Mouse (Mus musculus) frontal cortex, postnatal 14 days (tissue): Measurements from ENCODE around the gene Tmtc2.

Experiments used
- DNase-seq, 2 experiments: peaks; one replicate each; pipeline ENCODE4 v3.0.0; 2022; ENCODE audit warnings: low spot score in 2 of 2

Tmtc2 gene

GRCm38 (mm10) chr10:105416601-105417000 is 157.7 kb downstream of the Tmtc2 start:
- DNase-seq: no peak

DNA sequence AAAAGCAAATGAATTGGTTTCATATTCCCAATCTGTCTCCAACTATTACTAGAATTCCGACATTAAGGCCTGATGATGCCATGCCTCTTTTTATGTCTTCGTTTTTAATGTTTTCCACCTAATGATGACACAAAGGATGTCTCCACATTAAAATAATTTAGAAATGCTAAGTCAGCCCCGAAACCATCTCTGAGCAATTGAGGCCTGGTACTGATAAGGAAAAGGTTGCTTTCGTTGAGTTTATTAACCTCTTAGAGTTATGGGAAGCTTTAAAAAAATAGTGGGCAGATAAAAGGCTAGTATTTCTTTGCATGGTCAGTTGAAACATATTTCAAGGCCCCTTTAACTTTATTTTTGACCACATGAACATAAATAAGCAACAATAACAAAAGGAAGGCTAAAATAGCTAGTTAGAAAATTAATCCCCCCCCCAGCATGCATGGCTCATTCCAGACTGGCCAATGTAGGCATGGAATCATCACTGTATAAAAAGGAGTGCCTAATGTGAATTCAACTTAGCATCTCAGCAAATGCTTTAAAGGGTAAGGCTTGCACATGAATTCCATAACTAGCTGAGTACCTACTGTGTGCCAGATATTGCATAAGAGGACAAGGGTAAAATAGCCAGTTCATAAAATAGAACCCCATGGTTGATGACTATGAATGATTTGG is 168.3 kb downstream of the Tmtc2 start:
- no peak for DNase-seq

DNA sequence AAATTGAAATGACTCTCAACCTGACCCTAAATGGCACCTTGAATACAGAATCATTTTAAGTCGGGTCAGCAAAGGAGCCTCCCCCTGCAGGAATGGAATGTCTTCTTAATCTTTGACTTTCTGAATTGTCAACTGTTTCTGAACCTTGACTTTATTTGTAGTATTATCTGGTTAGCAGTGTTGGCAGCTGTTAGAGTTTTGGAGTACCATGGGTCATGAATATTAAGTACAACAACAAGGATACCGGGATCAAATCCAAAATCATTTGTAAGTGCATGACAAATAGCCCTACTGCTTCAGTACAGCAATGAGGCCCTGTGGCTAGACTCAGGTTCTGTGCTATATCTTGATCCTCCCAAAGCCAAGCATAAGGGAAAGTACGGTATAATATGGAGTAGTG is 170.3 kb downstream of the Tmtc2 start:
- no peak for DNase-seq

DNA sequence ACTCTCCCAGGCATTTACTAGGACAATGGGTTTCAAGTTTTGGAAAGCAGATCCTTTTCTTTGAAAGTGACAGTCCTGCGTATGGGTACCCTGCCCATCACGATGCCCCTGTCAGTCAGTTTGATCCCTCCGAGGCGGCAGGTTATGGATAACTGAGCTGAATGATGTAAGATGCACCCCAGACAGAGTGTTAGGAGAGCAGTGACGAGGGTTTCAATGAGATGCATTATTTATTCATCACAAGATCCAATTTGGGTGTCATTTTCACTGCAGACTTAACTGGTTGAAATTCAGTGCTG is 171.8 kb downstream of the Tmtc2 start:
- no peak for DNase-seq

- DNase-seq: no peak
Measured at GRCm38 (mm10) chr10:105401754-105402480, 172.3 kb downstream of the Tmtc2 start.

DNA sequence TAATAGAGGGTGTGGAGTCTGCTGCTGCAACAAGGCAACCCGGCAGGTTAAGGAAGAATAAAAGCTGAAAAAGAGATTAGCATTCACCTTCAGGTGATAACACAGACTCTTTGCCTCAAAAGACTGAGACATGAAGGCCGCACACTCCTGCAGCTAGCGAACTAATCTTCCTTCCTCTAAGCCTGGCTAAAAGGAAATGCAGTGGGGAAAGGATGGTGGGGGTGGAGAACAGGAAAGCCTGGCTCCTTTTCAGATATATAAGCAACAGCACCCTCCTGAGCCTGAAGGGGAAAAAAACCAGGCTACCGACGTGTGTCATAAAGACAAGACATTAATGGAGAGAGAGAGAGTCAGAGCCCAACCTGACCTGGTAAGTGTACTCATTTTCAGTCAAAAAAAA is 174.9 kb downstream of the Tmtc2 start:
- no peak for DNase-seq

- DNase-seq: no peak
Measured at GRCm38 (mm10) chr10:105384065-105384464, 190.2 kb downstream of the Tmtc2 start.

DNA sequence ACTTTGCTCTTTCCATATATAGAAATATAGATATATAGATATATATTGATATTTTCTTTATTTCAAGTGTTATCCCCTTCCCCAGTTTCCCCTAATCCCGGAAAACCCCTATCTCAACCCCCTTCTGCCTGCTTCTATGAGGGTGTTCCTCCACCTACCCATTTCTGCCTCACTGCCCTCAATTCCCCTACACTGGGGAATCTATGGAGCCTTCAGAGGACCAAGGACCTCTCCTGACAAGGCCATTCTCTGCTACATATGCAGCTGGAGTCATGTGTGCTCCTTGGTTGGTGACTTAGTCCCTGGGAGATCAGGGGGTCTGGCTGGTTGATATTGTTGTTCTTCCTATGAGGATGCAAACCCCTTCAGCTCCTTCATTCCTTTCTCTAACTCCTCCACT is 192.5 kb downstream of the Tmtc2 start:
- no peak for DNase-seq

DNA sequence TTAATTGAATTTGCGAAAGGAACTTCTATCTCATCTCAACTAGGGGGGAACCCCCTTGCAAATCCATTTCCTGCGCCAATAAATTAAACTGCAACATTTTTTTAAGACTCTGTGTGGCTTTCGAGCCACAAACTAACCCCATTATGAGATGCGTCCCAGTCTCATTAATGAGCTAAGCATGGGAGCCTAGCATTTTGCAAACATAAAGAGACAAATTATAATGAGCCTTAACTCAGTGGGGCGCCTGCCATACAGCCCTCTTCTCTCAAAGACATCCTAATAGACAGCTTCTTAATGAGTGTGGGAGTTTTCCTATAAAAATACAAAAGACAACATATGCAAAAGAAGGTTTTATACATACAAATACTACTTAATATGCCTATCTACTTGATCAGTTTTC is 193.0 kb downstream of the Tmtc2 start:
- no peak for DNase-seq

- no peak for DNase-seq
Measured at GRCm38 (mm10) chr10:105380584-105380983, 193.7 kb downstream of the Tmtc2 start.

- DNase-seq: no peak
Measured at GRCm38 (mm10) chr10:105377711-105378110, 196.5 kb downstream of the Tmtc2 start.

DNA sequence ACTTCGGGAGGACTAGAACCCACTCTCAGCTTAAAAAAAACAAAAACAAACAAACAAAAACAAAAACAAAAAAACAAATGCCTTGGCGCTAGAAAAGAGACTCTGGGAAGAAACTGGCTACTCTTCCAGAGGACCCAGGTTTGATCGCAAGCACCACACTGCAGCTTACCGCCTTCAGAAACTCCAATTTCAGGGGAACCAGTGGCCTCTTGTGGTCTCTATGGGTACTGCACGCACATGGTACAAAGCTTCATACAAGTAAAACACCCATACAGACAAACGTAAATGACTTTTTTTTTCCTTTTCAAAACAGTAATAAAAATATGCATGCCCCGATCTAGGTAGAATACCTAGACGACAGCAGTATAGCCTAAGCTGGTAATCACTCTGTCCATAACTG is 201.0 kb downstream of the Tmtc2 start:
- DNase-seq: no peak

GRCm38 (mm10) chr10:105368242-105368641 is 206.0 kb downstream of the Tmtc2 start:
- no peak for DNase-seq

GRCm38 (mm10) chr10:105364480-105364879 is 209.8 kb downstream of the Tmtc2 start:
- no peak for DNase-seq

GRCm38 (mm10) chr10:105350301-105350700 is 223.9 kb downstream of the Tmtc2 start:
- no peak for DNase-seq

DNA sequence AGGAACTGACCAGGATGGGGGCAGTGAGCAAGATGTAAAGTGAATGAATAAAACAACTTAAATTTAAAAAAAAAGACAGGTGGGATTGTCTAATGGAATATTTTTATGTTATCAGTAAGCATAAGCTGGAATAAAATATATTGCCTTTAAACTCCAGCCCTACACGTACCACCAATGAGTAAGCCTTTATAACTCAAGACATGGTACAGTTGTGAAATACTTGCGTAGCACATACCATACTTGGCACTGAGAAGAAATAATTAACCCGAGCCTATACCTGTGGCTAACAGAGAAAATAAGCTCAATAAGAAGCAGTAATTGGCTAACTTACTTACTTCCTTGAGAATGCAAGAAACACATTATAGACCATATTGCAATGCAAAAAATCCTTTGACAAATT is 228.3 kb downstream of the Tmtc2 start:
- DNase-seq: no peak

GRCm38 (mm10) chr10:105332856-105333255 is 241.4 kb downstream of the Tmtc2 start:
- DNase-seq: no peak

DNA sequence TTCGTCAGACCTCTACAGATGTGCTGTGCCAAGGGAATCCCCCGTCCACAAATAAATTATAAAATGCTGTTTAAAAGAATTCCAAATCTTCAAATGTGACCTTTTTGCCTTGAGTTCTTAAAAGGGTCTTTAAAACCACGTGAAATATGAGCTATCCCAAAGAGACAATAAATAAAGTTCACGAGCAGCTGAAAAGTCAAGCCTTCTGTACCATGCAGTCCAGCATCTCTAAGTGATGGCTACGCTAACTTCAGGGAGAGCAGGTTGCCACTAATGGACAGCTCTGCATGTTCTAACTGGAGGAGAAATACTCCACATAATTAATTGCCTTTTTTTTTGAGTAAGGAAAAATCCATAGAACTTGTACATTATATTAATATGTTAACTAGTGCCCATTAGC is 243.9 kb downstream of the Tmtc2 start:
- DNase-seq: no peak

DNA sequence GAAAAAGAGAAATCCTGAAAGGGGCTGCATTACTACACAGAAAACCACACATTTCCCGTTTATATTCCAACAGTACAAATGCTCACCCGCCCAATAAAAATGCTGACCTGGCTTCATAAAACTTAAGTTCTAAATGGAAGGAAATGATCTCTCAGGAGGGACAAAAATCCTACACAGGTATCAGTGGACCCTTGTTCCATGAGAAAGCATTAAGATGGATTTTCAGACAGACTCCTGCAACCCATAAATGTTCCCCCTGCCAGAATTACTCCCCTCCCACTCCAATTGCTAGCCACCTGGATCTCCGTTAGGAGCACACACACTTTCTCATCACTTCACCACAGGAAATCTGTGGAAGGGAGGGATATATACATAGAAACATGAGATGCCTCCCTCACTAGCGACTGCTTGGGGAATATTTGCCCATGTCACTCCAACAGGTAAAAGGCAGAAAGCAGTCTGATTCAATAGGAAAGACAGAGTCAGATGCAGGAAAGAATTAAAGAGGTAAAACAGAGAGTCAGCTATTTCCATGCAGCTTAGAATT is 250.5 kb downstream of the Tmtc2 start:
- DNase-seq: no peak

DNA sequence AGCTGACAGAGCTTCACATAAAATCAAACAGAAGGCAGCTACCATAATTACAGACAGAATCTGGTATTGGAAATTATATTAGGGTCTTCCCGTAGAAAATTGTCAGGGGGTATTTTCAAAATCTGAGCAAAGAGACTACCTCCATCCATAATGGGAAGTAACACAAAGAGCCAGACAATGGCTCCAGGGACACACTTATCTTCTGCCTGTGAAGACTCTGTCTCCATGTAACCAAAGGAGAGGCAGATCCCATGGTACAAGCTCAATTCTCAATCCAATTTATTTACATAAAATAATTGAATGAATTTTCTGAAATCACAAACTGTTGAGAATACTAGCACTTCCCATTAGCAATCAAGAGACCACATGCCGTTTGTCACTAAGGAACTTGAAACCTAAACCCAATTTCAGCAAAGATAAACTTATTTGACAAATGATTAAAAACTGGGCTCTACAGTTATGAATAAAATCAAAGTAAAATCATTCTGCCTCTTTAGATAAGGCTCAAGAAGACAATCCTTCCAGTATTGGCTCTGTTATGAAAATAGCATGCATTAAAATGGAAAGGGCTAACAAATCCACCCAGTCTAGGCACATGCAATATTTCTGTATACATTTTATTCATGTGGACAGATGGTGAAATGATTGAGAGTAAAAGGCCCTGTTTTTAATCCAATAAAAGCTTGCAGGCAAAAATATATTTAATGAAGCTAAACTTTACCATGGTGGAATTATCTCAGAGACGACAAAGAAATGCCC is 254.8 kb downstream of the Tmtc2 start:
- DNase-seq: no peak

DNA sequence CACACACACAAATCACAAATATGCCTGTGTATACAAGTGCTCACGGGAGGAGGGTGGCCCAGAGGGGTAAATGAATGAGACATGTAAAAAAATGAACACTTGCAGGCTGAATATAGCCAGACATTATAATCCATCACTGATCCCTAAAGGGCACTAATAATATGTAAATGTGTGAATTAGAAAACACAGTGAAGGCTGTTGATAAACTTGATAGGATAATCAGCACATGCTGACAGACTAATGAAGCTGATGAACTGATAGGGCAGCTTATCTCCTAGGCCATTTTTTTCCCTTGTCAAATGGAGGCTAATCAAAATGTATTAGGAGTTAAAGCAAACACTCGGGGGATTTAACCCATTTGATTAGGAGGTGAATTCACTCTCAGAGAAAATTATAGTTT is 255.4 kb downstream of the Tmtc2 start:
- DNase-seq: no peak

- no peak for DNase-seq
Measured at GRCm38 (mm10) chr10:105312986-105313385, 261.3 kb downstream of the Tmtc2 start.

GRCm38 (mm10) chr10:105297560-105297959 is 276.7 kb downstream of the Tmtc2 start:
- DNase-seq: no peak
